Mouse (Mus musculus) kidney, embryonic 14.5 days (tissue): ENCODE data around the gene Cnbp. TPM values are rescaled to one million over a fixed set of nuclear protein-coding genes. Genes with fewer than 3 reads are reported as not detected.

Experiments used
- ATAC-seq: fragments of 200-750 bp; cut with Nextera tagmentation; 2 replicates; pipeline ENCODE4 v1.8.0; 2017; ENCODE audit warnings: moderate number of reproducible peaks, mild to moderate bottlenecking, moderate TSS enrichment, moderate library complexity; ENCODE audit not compliant: low FRiP score, low TSS enrichment
- H3K27ac ChIP-seq: fragments of 300-500 bp; sonication (generic); 2 replicates; pipeline ENCODE4 v1.5.1; 2014; ENCODE audit warnings: low read depth, mild to moderate bottlenecking, low read length, moderate library complexity, mixed read lengths
- H3K27me3 ChIP-seq: fragments of 300-500 bp; sonication (generic); 2 replicates; pipeline ENCODE4 v1.6.1; 2014; ENCODE audit warnings: mild to moderate bottlenecking, low read length; ENCODE audit not compliant: control insufficient read depth, insufficient read depth
- H3K36me3 ChIP-seq: fragments of 300-500 bp; sonication (generic); 2 replicates; pipeline ENCODE4 v1.6.1; 2014; ENCODE audit warnings: low read length, mixed read lengths; ENCODE audit not compliant: control insufficient read depth, insufficient read depth
- H3K4me1 ChIP-seq: fragments of 300-500 bp; sonication (generic); 2 replicates; pipeline ENCODE4 v1.6.1; 2014; ENCODE audit warnings: low read length, mixed read lengths; ENCODE audit not compliant: control insufficient read depth, insufficient read depth
- H3K4me2 ChIP-seq: fragments of 300-500 bp; sonication (generic); replicated peaks from 2 replicates; pipeline ENCODE4 v1.6.1; 2014; ENCODE audit warnings: low read depth, mild to moderate bottlenecking, low read length
- H3K4me3 ChIP-seq: fragments of 300-500 bp; sonication (generic); 2 replicates; pipeline ENCODE4 v1.5.1; 2014; ENCODE audit warnings: mild to moderate bottlenecking, low read length
- H3K9ac ChIP-seq: fragments of 300-500 bp; sonication (generic); 2 replicates; pipeline ENCODE4 v1.6.1; 2014; ENCODE audit warnings: low read depth, mild to moderate bottlenecking, low read length, moderate library complexity
- H3K9me3 ChIP-seq: fragments of 300-500 bp; sonication (generic); 2 replicates; pipeline ENCODE4 v1.6.1; 2016; ENCODE audit warnings: low read length; ENCODE audit not compliant: control insufficient read depth
- WGBS: fragments of 180-500 bp; shearing (Covaris S2); extraction: QIAGEN DNeasy Blood & Tissue Kit; methylation state at CpG from one replicate; pipeline ENCODE4 v1.1.7; 2014; 5-methylcytosine and 5-hydroxymethylcytosine counted together
- polyA plus RNA-seq: library from polyadenylated mRNA; unstranded; fragments of >200 nt; fragmentation: Nextera tagmentation; extraction: Ambion mirVana; gene quantifications from 2 replicates; pipeline ENCODE4 v1.2.1, GENCODE M21; 2014

The Cnbp gene
- polyA plus RNA-seq, 1 experiment from 2014 or later: 1,222 TPM

DNA sequence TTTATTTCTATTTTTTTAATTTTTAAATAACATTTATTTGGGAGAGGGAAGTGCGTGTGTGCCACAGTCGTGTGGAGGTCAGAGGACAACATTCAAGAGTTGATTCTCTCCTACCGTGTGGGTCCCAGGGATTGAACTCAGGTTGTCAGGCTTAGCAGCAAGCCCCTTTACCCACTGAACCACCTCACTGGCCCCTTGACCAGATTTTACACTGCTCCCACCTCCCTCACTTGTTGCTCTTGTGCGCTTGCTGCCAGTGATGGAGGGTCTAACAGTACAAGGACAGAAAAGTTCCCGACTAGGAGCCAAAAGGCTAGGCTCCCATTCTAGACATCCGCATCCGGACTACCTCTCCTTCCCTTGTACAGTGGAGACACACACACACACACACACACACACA, 45.5 kb downstream of the Cnbp start:
- Histone ChIP-seq H3K4me1 (peaks cover 9% of the 10 kb centered on the region; the same call in 1 of the 2 replicates), H3K4me2 (no peak overlapping the region), H3K9me3 (no peaks in the 10 kb centered on the region), H3K4me3 (no peak overlapping the region), H3K27me3 (no peaks in the 10 kb centered on the region), H3K27ac (no peak overlapping the region), H3K36me3 (no peaks in the 10 kb centered on the region), H3K9ac (no peak overlapping the region)
- WGBS: 84% methylated on average over 7 of the region's 7 CpGs
- no peak for ATAC-seq

DNA sequence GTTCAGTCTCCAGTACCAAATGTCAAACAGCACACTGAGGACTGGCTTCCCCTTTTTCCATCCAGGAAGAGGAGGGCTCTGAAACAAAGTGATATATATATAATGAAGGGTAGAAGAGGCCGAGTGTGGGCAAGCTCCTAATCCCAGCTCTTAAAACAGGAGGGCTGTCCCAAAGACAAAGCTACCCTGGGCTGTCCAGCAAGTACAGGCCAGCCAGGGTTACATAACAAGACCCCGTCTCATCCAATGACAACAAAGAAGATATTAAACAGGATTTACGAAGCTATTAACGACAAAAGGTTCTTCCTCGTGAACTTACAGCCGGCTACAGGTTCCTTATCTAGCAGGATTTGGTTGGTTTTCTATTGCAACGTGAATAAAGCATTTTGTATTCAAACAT, 46.0 kb downstream of the Cnbp start:
- H3K4me3 ChIP-seq: no peak overlapping the region
- no peak overlapping the region for H3K4me2 ChIP-seq
- WGBS: 55% methylated on average over 7 of the region's 7 CpGs
- ATAC-seq: no peak
- H3K9ac ChIP-seq: no peak overlapping the region
- H3K36me3 ChIP-seq: no peaks in the 10 kb centered on the region
- H3K27me3 ChIP-seq: no peaks in the 10 kb centered on the region
- H3K27ac ChIP-seq: no peak overlapping the region
- H3K9me3 ChIP-seq: no peaks in the 10 kb centered on the region
- peaks cover 7% of the 10 kb centered on the region; the same call in 1 of the 2 replicates for H3K4me1 ChIP-seq

- no peaks in the 10 kb centered on the region for H3K4me1 ChIP-seq
- ATAC-seq: no peak
- H3K4me2 ChIP-seq: no peak overlapping the region
- 85% methylated on average over 1 of the region's 1 CpGs for WGBS
- no peak overlapping the region for H3K27ac ChIP-seq
- H3K9me3 ChIP-seq: no peaks in the 10 kb centered on the region
- H3K36me3 ChIP-seq: no peaks in the 10 kb centered on the region
- H3K27me3 ChIP-seq: no peaks in the 10 kb centered on the region
- H3K9ac ChIP-seq: no peak overlapping the region
- no peak overlapping the region for H3K4me3 ChIP-seq
These were observed 46.9 kb downstream of the Cnbp start for GRCm38 (mm10) chr6:87804036-87804435.

GRCm38 (mm10) chr6:87802462-87802861, 48.4 kb downstream of the Cnbp start:
- Histone ChIP-seq H3K4me2 (no peak overlapping the region), H3K4me3 (no peak overlapping the region), H3K27me3 (no peaks in the 10 kb centered on the region), H3K9ac (no peak overlapping the region), H3K27ac (no peak overlapping the region), H3K9me3 (no peaks in the 10 kb centered on the region), H3K36me3 (no peaks in the 10 kb centered on the region), H3K4me1 (peaks cover 4% of the 10 kb centered on the region; the same call in 1 of the 2 replicates)
- no peak for ATAC-seq
- 85% methylated on average over 7 of the region's 7 CpGs for WGBS

DNA sequence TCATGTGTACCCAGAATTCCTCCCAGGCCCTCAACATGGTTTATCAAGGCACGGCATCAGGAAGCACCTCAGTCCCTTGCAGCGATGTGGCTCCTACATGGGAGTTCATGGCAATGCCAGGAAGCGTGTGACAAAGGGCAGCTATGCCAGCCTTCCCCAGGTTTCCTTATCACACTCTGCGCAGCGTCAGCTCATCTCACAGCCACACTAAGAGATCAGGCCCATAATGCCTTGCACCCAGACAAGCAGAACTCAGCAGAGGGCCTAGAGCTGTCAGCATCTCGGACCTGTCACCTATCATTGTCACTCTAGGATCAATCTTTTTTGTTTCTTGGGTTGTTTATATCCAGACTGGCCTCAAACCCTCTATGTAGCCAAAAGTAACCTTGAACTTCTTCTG, 51.3 kb downstream of the Cnbp start:
- Histone ChIP-seq H3K4me3 (no peak overlapping the region), H3K9me3 (no peaks in the 10 kb centered on the region), H3K27me3 (no peaks in the 10 kb centered on the region), H3K27ac (no peak overlapping the region), H3K4me1 (peaks cover 6% of the 10 kb centered on the region; the same call in 1 of the 2 replicates), H3K9ac (no peak overlapping the region), H3K36me3 (no peaks in the 10 kb centered on the region), H3K4me2 (no peak overlapping the region)
- no peak for ATAC-seq
- WGBS: 89% methylated on average over 6 of the region's 6 CpGs

GRCm38 (mm10) chr6:87797321-87797720, 53.6 kb downstream of the Cnbp start:
- ATAC-seq: peak; percentile 61; the same call in 1 of the 2 replicates
- Histone ChIP-seq H3K4me1 (peaks cover 6% of the 10 kb centered on the region; the same call in 1 of the 2 replicates), H3K27me3 (no peaks in the 10 kb centered on the region), H3K36me3 (peaks cover 5% of the 10 kb centered on the region), H3K4me3 (no peak overlapping the region), H3K9me3 (no peaks in the 10 kb centered on the region), H3K27ac (no peak overlapping the region), H3K4me2 (no peak overlapping the region), H3K9ac (no peak overlapping the region)
- 15% methylated on average over 2 of the region's 2 CpGs for whole genome bisulfite sequencing

DNA sequence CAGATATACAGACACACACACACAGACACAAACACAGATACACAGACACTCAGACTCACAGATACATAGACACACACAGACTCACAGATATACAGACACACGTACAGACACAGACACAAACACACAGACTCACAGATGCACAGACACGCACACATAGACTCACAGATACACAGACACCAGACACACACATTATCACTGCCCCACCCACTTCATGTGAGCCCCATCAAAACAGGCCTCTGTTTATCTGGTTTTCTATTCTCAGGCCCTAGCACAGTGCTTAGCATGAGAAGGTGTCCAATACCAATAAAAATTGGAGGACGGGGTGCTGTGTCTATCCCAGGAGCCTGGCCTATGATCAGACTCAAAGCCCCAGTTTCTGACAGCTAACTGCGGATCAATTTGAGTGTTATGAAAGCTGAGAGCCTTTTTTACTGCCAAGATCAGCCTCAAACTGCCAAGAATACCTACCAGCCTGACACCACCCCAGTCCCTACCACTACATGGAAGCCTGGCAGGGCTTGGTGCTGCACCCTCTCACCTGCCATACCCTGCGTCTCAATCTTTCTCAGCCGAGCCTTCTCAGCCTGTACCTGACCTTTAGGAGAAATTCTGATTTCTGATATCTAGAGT, 54.5 kb downstream of the Cnbp start:
- Histone ChIP-seq H3K4me2 (no peak overlapping the region), H3K4me1 (peaks cover 6% of the 10 kb centered on the region; the same call in 1 of the 2 replicates), H3K9ac (no peak overlapping the region), H3K9me3 (no peaks in the 10 kb centered on the region), H3K27me3 (no peaks in the 10 kb centered on the region), H3K4me3 (no peak overlapping the region), H3K36me3 (peaks cover 11% of the 10 kb centered on the region), H3K27ac (no peak overlapping the region)
- ATAC-seq: no peak
- 93% methylated on average over 6 of the region's 6 CpGs for WGBS

- Histone ChIP-seq H3K4me1 (peaks cover 6% of the 10 kb centered on the region; the same call in 1 of the 2 replicates), H3K36me3 (peaks cover 14% of the 10 kb centered on the region), H3K4me2 (no peak overlapping the region), H3K27me3 (no peaks in the 10 kb centered on the region), H3K27ac (no peak overlapping the region), H3K9ac (no peak overlapping the region), H3K4me3 (no peak overlapping the region), H3K9me3 (no peaks in the 10 kb centered on the region)
- ATAC-seq: no peak
- 84% methylated on average over 6 of the region's 6 CpGs for WGBS
These were observed 55.3 kb downstream of the Cnbp start for GRCm38 (mm10) chr6:87795385-87796150.

GRCm38 (mm10) chr6:87793821-87794510, 56.9 kb downstream of the Cnbp start:
- ATAC-seq: no peak
- Histone ChIP-seq H3K27me3 (no peaks in the 10 kb centered on the region), H3K4me1 (peaks cover 12% of the 10 kb centered on the region), H3K36me3 (peaks cover 14% of the 10 kb centered on the region), H3K4me2 (no peak overlapping the region), H3K9ac (no peak overlapping the region), H3K27ac (no peak overlapping the region), H3K9me3 (no peaks in the 10 kb centered on the region), H3K4me3 (no peak overlapping the region)
- whole genome bisulfite sequencing: 95% methylated on average over 10 of the region's 10 CpGs
